Mouse (Mus musculus): ENCODE measurements at regions not wholly inside any gene's neighbourhood (a gene's known extent, or its start where the extent isn't known, plus 50 kb on each side); places are given as distances from the start of the nearest gene placed in this dataset.

DNA sequence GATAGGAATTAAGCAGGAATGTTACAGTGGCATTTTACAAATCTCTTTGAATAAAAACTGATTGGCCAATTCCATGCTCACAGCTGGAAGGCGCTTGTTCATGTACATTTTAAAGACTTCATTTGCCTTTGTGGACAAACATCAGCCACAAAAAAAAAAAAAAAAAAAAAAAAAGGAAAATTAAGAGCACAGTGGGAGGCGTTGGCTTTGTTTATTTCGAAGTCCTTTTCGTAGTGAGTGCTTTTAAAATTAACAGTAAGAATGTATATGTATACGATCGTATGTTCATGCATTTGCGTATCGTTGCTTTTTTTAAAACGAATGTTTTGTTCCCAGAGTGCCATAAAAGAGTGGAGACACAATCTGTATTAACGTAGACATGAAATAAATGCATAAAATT is 250.6 kb upstream of the Nfe2l3 start:
- TF ChIP-seq POLR2A (IDR thresholded peaks at IDR 0.05; ENCODE audit: extremely low read depth, insufficient read depth, low read length), result no peak
- no peak for TF ChIP-seq CTCF (IDR thresholded peaks at IDR 0.05; ENCODE audit: low read depth, low read length)
